Comparison of ENCODE assay signal across 21 mouse cellular contexts in the genomic region with DNA sequence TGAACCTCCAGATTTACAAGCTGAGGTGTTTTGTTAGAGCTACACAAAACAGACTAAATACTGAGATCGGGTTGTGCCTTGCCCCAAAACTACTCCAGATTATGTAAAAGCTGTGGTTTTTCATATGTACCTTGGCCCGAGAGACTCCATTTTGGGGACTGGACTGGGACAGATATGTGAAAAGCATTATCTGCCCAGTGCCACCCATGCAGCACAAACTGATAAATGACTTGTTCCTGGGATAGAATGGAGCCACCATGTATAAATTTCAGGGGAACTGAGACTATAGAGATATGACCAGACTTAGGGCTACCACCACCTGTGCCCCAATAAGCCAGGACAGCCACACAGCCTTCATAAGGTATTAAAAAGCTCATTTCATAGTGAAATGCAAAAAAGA. TPM values are rescaled to one million over a fixed set of nuclear protein-coding genes. Genes with fewer than 3 reads are reported as not detected.
DNase-seq lines count a peak whose midpoint lies in the region; ATAC-seq lines count a peak whose summit lies in the region.
"Had no signal": no experiment of that assay in that cellular context is flagged by ENCODE, and none has a peak within 500 bp of the region (broad histone marks: within the 10 kb centered on the region; RNA-seq: fewer than 3 reads in every experiment).

No protein-coding gene starts in this region.

- H3K4me2 ChIP-seq in liver, embryonic 11.5 days: no peak overlapping the region
- H3K4me2 ChIP-seq in liver, embryonic 15.5 days: 0 out of 2 replicates have a peak overlapping the region, but pooled peaks have one; percentile 6
- H3K4me2 ChIP-seq in heart, embryonic 11.5 days: no peak overlapping the region
- H3K4me2 ChIP-seq: embryonic facial prominence, embryonic 15.5 days; heart, embryonic 13.5 days; hindbrain, embryonic 15.5 days had no signal

- H3K4me1 ChIP-seq in liver, embryonic 11.5 days (replicated peaks; ENCODE audit: control insufficient read depth, insufficient read depth, low read length): peaks cover 11% of the 10 kb centered on the region
- peaks cover 33% of the 10 kb centered on the region for H3K4me1 ChIP-seq in liver, embryonic 15.5 days (replicated peaks)
- H3K4me1 ChIP-seq in heart, embryonic 11.5 days (ENCODE audit: control insufficient read depth, insufficient read depth, low read length): no peaks in the 10 kb centered on the region
- H3K4me1 ChIP-seq: heart, embryonic 13.5 days; hindbrain, embryonic 15.5 days had no signal

- 54% methylated on average over 2 of the region's 2 CpGs for WGBS in liver, embryonic 11.5 days
- 27% methylated on average over 2 of the region's 2 CpGs for WGBS in liver, embryonic 15.5 days (ENCODE audit: insufficient replicate concordance)
- WGBS in heart, embryonic 11.5 days (ENCODE audit: insufficient replicate concordance): 87% methylated on average over 2 of the region's 2 CpGs

- no peaks in the 10 kb centered on the region; the same call in 1 of the 2 replicates for H3K27me3 ChIP-seq in liver, embryonic 11.5 days (replicated peaks; ENCODE audit: control insufficient read depth, insufficient read depth, low read length)
- H3K27me3 ChIP-seq in liver, embryonic 15.5 days: peaks cover 43% of the 10 kb centered on the region
- H3K27me3 ChIP-seq in heart, embryonic 11.5 days (ENCODE audit: control insufficient read depth, insufficient read depth, low read length): no peaks in the 10 kb centered on the region
- H3K27me3 ChIP-seq: embryonic facial prominence, embryonic 15.5 days; Patski had no signal

- no peak overlapping the region for H3K4me3 ChIP-seq in liver, embryonic 11.5 days (ENCODE audit: low read depth, low read length)
- H3K4me3 ChIP-seq in liver, embryonic 15.5 days (replicated peaks): no peak overlapping the region
- no peak overlapping the region for H3K4me3 ChIP-seq in heart, embryonic 11.5 days (ENCODE audit: low read depth, low read length)
- H3K4me3 ChIP-seq: embryonic facial prominence, embryonic 15.5 days; erythroblast, embryonic 14.5 days; forebrain, embryonic 10.5 days; gastrocnemius, adult 2 months; heart, embryonic 13.5 days; hindbrain, embryonic 15.5 days had no signal

- peak; percentile 56 for DNase-seq in c-Kit-positive CD71-positive TER-119-negative erythroid progenitor cells, embryonic 14.5 days (ENCODE audit: low read depth)
- DNase-seq in liver, embryonic 11.5 days (ENCODE audit: low spot score): no peak
- DNase-seq in spleen, postnatal 4 days (ENCODE audit: low spot score in 2 of 2): no peak
- DNase-seq in layer of hippocampus, postnatal 36 days: no peak
- DNase-seq: adrenal gland, postnatal 36 days; cerebellum, adult 18-20 months; cerebellum, postnatal 14 days; embryo, embryonic 11 days; gastrocnemius, adult 2 months; gastrocnemius, postnatal 25 days; heart, postnatal 36 days had no signal

- H3K9ac ChIP-seq in liver, embryonic 11.5 days (ENCODE audit: low read depth, low read length): no peak overlapping the region
- no peak overlapping the region for H3K9ac ChIP-seq in liver, embryonic 15.5 days
- no peak overlapping the region for H3K9ac ChIP-seq in heart, embryonic 11.5 days (ENCODE audit: low read depth, low read length)
- H3K9ac ChIP-seq: embryonic facial prominence, embryonic 15.5 days; heart, embryonic 13.5 days; hindbrain, embryonic 15.5 days had no signal

- H3K27ac ChIP-seq in liver, embryonic 11.5 days (ENCODE audit: low read depth, low read length): no peak overlapping the region
- H3K27ac ChIP-seq in liver, embryonic 15.5 days (replicated peaks): peak overlapping the region; percentile 34; the same call in 1 of the 2 replicates
- no peak overlapping the region for H3K27ac ChIP-seq in heart, embryonic 11.5 days (ENCODE audit: low read depth, low read length)
- H3K27ac ChIP-seq: embryonic facial prominence, embryonic 15.5 days; forebrain, embryonic 10.5 days; gastrocnemius, adult 2 months; heart, embryonic 13.5 days; hindbrain, embryonic 15.5 days had no signal

- peak; percentile 92 for ATAC-seq in liver, embryonic 11.5 days (replicated peaks; ENCODE audit: low FRiP score)
- peak; percentile 92 for ATAC-seq in liver, embryonic 15.5 days (ENCODE audit: insufficient read depth)
- ATAC-seq in heart, embryonic 11.5 days (replicated peaks; ENCODE audit: insufficient number of reproducible peaks, low FRiP score, low TSS enrichment): no peak
- ATAC-seq: activated CD4-positive, CD25-positive, alpha-beta regulatory T cell, adult 4 months; forebrain, embryonic 14.5 days; Patski had no signal

- no peaks in the 10 kb centered on the region for H3K36me3 ChIP-seq in liver, embryonic 11.5 days (ENCODE audit: control insufficient read depth, insufficient read depth, low read length)
- H3K36me3 ChIP-seq in liver, embryonic 15.5 days (replicated peaks): no peaks in the 10 kb centered on the region
- H3K36me3 ChIP-seq in heart, embryonic 11.5 days (ENCODE audit: control insufficient read depth, insufficient read depth, low read length): no peaks in the 10 kb centered on the region
- H3K36me3 ChIP-seq: embryonic facial prominence, embryonic 15.5 days; forebrain, embryonic 10.5 days; heart, embryonic 13.5 days; hindbrain, embryonic 15.5 days had no signal

- H3K9me3 ChIP-seq in liver, embryonic 11.5 days (ENCODE audit: control insufficient read depth, low read length): no peaks in the 10 kb centered on the region
- no peaks in the 10 kb centered on the region for H3K9me3 ChIP-seq in liver, embryonic 15.5 days (replicated peaks)
- no peaks in the 10 kb centered on the region for H3K9me3 ChIP-seq in heart, embryonic 11.5 days (replicated peaks; ENCODE audit: control insufficient read depth, low read length)
- H3K9me3 ChIP-seq: embryonic facial prominence, embryonic 15.5 days; forebrain, embryonic 10.5 days; heart, embryonic 13.5 days; hindbrain, embryonic 15.5 days had no signal

RNA-seq across cellular contexts. Expression of a gene that starts 16.2 kb away (rescaled TPM):
- 47.3 and 54.6 TPM in 2 replicates for polyA plus RNA-seq in liver, embryonic 11.5 days (2014; fragmentation: Nextera tagmentation; extraction: Ambion mirVana)
- polyA plus RNA-seq in liver, embryonic 15.5 days (2015; fragmentation: Nextera tagmentation; extraction: Ambion mirVana): 14.2 and 14.4 TPM in 2 replicates
- total RNA-seq in layer of hippocampus, postnatal 36 days (2021): 10 to 100 TPM; 24.9 to 27.8 TPM
- 22.6 and 26.0 TPM in 2 replicates for polyA plus RNA-seq in heart, embryonic 11.5 days (2014; fragmentation: Nextera tagmentation; extraction: Ambion mirVana)
